Mouse (Mus musculus): ENCODE data around the gene Chchd10.
A peak's percentile ranks its signal among the peaks of the same experiment; 100 is the strongest.
"Not testable (repeated sequence)": the region's sequence is repeated elsewhere in the genome, so short reads cannot be mapped to it uniquely, and the experiment has no call there.

Gene Chchd10

DNA sequence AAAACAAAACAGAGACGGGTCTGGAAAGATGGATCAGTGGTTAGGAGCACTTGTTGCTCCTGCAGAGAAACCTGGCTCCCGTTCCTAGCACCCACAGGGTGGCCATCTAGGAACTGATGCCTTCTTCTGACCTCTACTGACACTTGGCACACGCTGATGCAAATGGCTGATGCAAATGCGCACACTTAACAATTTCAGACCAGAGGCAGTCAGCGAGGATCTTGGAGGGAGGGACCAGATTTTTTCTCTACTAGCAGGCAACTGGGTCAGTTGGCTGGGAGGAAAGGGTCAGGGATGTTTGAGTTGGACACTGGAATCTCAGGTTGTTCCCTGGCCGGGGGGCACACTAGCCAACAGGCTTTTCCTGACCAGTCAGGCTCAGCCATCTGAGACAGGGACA is at the start of gene Chchd10:
Gene Chchd10, plus strand, starts transcription at position 240 of the 400 bp plus-strand sequence.
- peak; percentile 60 for DNase-seq (ENCODE audit: low read depth, low spot score)

DNA sequence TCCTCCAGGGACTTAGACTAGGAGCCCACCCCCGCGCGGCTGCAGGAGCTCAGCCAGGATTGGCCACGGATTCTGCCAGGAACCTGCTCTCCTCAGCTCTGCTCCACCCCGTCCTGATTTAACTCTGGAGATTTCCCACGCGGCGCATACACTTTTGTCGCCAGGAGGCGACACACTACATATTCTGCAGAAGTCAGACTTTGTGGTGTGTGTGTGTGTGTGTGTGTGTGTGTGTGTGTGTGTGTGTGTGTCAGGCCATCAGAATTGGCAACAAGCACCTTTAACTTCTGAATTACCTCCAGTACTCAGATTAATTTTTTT is 49.7 kb upstream of the Chchd10 start:
- peak; percentile 95 for DNase-seq (ENCODE audit: low read depth, low spot score)

- DNase-seq (ENCODE audit: low read depth, low spot score) = no peak
Measured at GRCm38 (mm10) chr10:75884742-75885141, 48.2 kb upstream of the Chchd10 start.

- not testable (repeated sequence) for DNase-seq (ENCODE audit: low read depth, low spot score)
Measured at GRCm38 (mm10) chr10:75887504-75887903, 45.4 kb upstream of the Chchd10 start.

GRCm38 (mm10) chr10:75889406-75890153 is 43.4 kb upstream of the Chchd10 start:
- DNase-seq (ENCODE audit: low read depth, low spot score) = no peak

- DNase-seq (ENCODE audit: low read depth, low spot score) = peak; percentile 99
Measured at GRCm38 (mm10) chr10:75893089-75893750, 39.7 kb upstream of the Chchd10 start, which contains the start of gene Derl3. TSS of gene Derl3 (plus strand) at chr10:75893413.

DNA sequence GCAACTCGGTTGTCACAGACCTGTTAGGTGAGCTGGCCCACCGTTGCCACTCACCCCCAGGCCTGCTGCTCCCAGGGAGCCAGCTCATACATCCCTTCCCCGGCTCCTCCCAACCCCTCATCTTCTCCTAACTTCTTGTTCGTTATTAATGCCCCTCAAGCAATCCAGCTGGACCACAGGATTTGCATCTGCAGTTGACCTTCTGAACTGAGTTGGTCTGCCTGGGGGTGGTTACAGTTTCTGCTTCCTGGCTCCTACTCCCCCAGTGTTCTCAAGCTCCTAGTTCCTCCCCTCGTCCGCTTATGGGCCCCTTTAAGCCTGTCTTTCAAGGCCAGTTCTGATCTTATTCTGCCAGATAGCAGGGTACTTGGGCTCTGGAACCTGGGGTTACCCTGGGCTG is 38.3 kb upstream of the Chchd10 start:
- DNase-seq (ENCODE audit: low read depth, low spot score) = no peak

GRCm38 (mm10) chr10:75895730-75896129 is 37.2 kb upstream of the Chchd10 start:
- DNase-seq (ENCODE audit: low read depth, low spot score) = no peak

GRCm38 (mm10) chr10:75896208-75896607 is 36.7 kb upstream of the Chchd10 start:
- no peak for DNase-seq (ENCODE audit: low read depth, low spot score)

GRCm38 (mm10) chr10:75897373-75897772 is 35.6 kb upstream of the Chchd10 start:
- peak; percentile 75 for DNase-seq (ENCODE audit: low read depth, low spot score)

GRCm38 (mm10) chr10:75898039-75898564 is 34.8 kb upstream of the Chchd10 start:
- DNase-seq (ENCODE audit: low read depth, low spot score) = no peak

DNA sequence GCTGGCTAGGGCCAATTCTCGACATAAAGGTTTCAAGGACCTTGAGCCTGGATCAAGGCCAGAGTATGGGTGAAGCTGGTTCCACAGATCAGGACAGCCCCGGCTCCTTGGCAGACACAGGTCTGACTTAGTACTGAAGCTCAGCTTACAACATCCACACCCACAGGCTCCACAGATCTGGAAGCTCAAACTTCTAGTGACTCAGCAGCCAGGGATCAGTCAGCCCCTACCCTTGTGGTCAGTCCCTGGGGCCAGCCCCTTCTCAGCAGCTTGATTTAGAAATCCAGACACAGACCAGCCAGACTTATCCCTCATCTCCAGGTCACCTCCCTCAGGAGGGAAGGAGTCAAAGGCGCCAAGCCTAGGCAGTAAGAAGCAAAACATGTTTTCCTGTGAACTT is 34.1 kb upstream of the Chchd10 start:
- no peak for DNase-seq (ENCODE audit: low read depth, low spot score)

DNA sequence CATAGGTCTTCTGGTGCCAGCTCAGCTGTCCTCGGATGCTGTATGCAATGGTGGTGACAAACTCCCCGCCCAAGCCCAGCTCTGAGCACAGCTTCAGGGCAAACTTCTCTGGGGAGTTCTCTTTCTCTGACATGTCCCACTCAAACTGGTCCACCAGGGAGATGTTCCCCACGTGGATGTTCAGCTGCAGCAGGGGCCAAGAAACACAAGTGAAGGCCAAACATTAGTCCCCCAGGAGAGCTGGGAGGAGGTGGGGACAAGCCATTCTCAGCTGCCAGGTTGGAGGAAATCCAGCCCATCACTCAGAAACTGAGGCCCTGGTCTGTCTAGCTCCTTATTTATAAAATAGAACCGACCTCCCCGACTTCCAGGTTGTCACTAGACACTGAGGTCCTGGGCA is 28.5 kb upstream of the Chchd10 start:
- DNase-seq (ENCODE audit: low read depth, low spot score) = no peak

DNA sequence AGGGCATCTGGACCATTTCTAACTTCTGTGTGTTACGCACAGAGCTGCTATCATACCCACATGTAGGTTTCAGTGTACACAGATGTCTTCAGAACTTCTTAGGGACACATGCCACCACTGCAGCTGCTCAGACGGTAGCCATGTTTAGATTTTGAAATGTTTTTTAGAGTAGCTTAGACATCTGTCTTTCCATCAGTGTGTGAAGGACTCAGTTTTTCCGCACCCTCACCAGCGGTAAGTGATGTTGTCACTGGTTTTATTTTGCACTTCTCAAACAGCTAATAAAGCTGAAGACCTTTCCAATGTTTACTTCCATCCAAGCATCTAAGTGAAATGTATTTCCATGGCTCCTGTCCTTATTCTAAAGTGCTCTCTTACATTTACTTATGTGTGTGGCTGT is 26.0 kb upstream of the Chchd10 start:
- no peak for DNase-seq (ENCODE audit: low read depth, low spot score)

- DNase-seq (ENCODE audit: low read depth, low spot score) = no peak
Measured at GRCm38 (mm10) chr10:75910698-75911097, 22.2 kb upstream of the Chchd10 start.

DNA sequence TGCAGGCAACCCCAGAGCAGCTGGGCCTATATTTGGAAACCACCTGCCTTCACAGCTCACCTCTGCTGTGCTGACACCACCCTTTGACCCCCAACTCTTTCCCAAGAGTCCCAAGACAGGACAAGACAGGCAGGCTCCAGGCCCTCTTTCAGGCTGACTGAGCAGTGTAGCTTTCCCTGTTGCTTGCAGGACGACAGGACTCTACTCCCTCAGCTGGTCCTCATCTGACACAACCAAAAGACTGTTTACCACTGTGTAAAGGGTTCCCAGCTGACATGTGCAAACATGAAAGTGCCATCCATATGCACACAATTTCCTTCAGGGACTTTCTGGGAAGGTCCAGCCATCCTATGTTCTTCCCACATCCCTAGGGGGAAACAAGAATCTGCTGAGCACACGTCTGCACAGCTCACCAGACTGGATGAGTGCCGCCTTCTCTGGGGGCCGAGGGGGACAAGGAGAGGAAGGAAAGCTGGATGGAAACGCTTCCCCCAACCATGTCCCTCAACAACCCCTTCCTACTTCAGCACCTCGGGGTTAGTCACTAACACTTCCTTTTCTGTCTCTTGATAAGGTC is 19.8 kb upstream of the Chchd10 start:
- DNase-seq (ENCODE audit: low read depth, low spot score) = no peak

- no peak for DNase-seq (ENCODE audit: low read depth, low spot score)
Measured at GRCm38 (mm10) chr10:75915557-75915956, 17.4 kb upstream of the Chchd10 start.

DNA sequence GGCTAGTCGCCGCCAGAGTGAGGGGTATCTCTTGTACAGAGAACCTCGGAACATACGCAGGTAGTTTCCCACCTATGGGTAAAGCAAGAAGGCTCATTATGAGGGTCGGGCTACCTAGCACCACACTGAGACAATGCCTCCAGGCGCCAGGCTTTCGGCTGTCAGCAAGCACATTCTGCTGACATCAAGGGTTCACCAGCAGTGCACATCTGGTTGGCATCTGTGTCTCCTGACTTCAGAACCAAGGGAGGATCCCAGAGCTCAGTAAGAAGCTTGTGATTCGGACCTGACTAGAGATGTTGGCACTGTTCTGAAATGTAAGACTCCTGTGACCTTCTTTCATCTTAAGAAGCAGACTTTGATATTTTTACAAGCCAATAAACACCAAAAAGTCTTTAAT is 16.1 kb upstream of the Chchd10 start:
- no peak for DNase-seq (ENCODE audit: low read depth, low spot score)

- no peak for DNase-seq (ENCODE audit: low read depth, low spot score)
Measured at GRCm38 (mm10) chr10:75919026-75919425, 13.9 kb upstream of the Chchd10 start.

DNA sequence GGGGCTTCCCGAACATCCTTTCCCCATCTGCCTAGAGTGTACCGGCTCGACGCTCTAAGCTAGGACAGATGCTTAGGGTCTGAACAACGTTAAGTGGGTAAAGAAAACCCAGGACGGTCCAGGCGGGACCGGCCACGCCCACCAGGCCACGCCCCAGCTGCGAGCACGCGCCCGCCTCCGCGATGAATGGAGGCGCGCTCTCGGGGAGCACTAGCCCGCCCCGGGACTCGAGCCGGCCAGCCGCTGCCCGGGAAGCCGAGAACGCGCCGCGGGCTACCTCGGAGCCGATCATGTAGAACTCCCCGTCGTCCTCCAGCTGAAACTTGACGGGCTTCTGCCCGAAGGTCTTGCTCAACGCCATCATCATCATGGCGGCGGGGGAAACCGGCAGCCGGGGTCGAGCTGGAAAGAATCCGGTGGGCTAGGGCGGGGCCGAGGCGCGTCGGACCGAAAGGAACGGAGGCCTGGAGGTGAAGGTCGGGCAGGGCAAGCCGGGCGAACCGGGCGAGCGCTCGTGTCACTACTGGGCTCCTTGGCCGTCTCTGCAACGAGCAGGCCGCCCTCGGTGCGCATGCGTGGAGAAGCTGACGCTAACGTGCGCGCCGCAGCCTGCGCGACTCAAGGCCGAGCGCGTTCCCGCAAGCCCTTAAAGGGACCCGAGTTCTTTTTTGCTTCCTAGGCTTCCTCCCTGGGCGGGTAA is 11.8 kb upstream of the Chchd10 start, which contains the start of gene Smarcb1:
Gene Smarcb1, minus strand, starts transcription at position 592 of the 700 bp plus-strand sequence.
- peak; percentile 95 for DNase-seq (ENCODE audit: low read depth, low spot score)

DNA sequence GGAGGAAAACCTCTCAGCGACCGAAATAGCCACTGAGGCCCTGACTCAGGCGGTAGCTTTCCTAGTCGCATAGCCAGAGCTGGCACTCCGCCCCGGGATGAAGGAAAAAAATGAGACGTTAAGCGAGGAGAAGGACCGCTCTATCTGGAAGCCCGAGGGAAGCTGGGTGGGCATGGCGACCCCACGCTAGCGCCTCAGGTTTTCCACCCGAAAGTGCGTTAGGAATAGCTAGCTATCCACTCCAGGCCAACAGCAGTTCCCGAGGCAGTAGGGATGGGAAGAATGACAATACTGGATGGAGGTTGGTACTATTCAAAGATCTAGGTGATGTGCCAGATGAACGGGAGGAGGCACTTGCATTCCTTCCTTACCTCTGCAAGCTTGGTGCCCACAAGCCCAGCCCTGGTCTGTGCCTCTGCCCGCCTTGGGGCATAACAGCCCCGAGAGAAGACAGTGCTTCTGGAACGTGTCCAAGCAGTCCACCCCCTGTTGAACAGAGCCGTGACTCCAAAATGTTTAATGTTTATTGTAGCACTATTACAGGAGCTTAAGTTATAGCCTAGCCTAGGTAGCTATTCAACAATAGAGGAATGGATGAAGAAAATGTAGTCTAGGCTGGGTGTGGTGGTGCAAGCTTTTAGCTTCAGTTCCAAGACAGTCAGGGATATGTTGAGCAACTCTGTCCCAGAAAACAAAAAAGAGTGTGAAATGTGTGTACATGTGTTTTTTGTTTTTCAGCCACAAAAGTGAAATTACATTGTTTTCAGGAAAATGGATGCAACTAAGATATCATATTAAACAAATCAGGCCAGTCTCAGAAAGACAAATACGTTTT is 11.0 kb upstream of the Chchd10 start:
- no peak for DNase-seq (ENCODE audit: low read depth, low spot score)

Data from ES-CJ7 (cell line).